Mouse (Mus musculus): ENCODE measurements at regions not wholly inside any gene's neighbourhood (a gene's known extent, or its start where the extent isn't known, plus 50 kb on each side); places are given as distances from the start of the nearest gene placed in this dataset.

DNA sequence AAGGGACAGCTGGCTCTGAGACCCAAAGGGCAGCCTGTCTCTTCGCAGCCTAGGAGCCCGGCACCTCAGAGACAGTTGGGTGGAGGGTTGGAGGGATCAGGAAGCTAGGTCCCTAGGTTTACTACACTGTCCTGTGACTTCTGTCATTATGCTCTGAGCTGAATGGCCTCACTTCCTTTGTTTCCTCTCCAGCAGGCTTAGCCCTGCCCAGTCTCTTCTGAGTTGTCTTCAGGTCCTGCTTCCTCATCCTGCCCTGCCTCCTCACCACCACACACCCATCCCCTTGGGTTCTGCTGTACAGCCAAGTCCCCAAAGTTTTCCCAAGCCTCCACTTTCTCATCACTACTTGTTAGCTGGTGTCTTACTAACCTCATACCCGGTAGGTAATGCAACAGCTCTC, 122.7 kb upstream of the Ccdc122 start:
- ATAC-seq (ENCODE audit: insufficient number of reproducible peaks, insufficient read depth, low FRiP score, low TSS enrichment): no peak
- Histone ChIP-seq H3K4me2 (replicated peaks) (no peak overlapping the region), H3K9ac (no peak overlapping the region), H3K4me3 (no peak overlapping the region), H3K36me3 (no peaks in the 10 kb centered on the region), H3K27ac (no peak overlapping the region), H3K9me3 (no peaks in the 10 kb centered on the region), H3K27me3 (no peaks in the 10 kb centered on the region), H3K4me1 (peaks cover 7% of the 10 kb centered on the region; the same call in 1 of the 2 replicates)
- 88% methylated on average over 3 of the region's 3 CpGs for WGBS

DNA sequence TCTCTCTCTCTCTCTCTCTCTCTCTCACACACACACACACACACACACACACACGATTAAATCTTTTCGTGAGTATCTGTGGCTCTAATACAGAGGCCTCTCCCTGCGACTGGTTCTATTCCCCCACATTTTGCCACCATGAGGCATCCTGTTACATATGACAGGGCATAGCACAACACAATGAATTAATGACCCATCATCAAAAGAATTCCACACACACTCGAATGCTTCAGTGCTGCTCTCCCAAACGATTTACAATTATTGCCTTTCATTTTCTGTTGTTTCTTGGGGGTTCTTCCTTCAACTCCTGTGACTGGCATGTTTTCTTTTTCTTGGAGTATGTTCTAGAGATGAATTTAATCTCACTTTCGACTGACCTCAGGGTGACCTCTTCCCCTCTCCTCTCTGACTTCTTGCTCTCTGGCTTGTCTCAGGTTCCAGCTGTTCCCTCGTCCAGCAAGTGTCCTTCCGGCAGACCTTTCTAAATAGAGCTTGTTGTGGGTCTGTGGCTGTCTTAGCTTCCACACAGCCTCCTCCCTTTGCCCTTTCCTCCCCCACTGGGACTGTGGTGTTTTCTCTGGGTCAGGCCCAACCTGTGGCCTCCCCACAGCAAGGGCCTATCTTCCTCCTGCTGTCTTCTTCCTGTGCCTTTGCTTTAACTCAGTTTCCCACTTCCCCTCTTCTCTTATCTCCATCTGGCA, 124.1 kb upstream of the Ccdc122 start:
- H3K27ac ChIP-seq: no peak overlapping the region
- no peaks in the 10 kb centered on the region for H3K36me3 ChIP-seq
- H3K9me3 ChIP-seq: no peaks in the 10 kb centered on the region
- no peak overlapping the region for H3K4me2 ChIP-seq (replicated peaks)
- ATAC-seq (ENCODE audit: insufficient number of reproducible peaks, insufficient read depth, low FRiP score, low TSS enrichment): no peak
- WGBS: 18% methylated on average over 8 of the region's 8 CpGs
- H3K4me1 ChIP-seq: peaks cover 13% of the 10 kb centered on the region; the same call in 1 of the 2 replicates
- no peaks in the 10 kb centered on the region for H3K27me3 ChIP-seq
- H3K9ac ChIP-seq: no peak overlapping the region
- H3K4me3 ChIP-seq: no peak overlapping the region

DNA sequence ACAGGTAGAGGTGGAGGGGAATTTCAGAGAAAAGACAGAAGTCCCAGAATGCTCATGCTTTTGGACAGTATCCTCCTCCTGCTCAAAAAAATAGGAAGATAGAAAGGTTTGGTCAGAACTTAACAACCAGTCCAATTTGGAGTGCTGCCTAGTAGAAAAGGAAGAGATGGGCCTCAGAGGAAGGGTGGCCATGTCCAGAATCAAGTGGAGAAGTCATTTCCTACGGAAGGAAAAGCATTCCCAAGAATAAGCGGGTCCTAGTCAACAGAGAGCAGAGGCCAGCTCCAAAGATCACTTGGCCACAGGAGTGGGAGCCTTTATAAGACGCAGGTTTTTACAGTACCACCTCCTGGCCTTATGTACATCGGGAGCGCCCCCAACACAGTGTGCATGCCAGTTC, 125.3 kb upstream of the Ccdc122 start:
- no peaks in the 10 kb centered on the region for H3K9me3 ChIP-seq
- no peak overlapping the region for H3K27ac ChIP-seq
- H3K9ac ChIP-seq: no peak overlapping the region
- no peak overlapping the region for H3K4me3 ChIP-seq
- no peaks in the 10 kb centered on the region for H3K27me3 ChIP-seq
- no peaks in the 10 kb centered on the region for H3K36me3 ChIP-seq
- ATAC-seq (ENCODE audit: insufficient number of reproducible peaks, insufficient read depth, low FRiP score, low TSS enrichment): no peak
- 88% methylated on average over 5 of the region's 5 CpGs for WGBS
- peaks cover 13% of the 10 kb centered on the region; the same call in 1 of the 2 replicates for H3K4me1 ChIP-seq
- no peak overlapping the region for H3K4me2 ChIP-seq (replicated peaks)

DNA sequence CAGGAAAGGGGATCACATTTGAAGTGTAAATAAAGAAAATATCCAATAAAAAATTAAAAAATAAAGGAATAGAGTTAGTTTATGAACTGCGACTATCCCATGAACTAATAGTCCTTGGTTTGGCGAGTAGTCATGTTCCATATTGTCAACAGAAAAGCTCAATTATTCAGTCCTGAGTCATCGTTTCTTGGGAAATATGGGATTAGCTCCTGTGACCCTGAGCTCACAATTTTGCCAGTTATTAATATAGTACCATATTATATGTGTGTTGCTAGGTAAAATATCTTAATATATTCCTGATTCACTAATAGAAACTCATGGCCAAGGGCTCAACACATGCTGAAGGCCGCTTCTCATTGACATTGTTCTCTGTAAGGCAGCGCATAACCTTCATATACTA, 126.4 kb upstream of the Ccdc122 start:
- no peaks in the 10 kb centered on the region for H3K27me3 ChIP-seq
- H3K4me3 ChIP-seq: no peak overlapping the region
- WGBS: 85% methylated on average over 5 of the region's 5 CpGs
- H3K36me3 ChIP-seq: no peaks in the 10 kb centered on the region
- H3K9ac ChIP-seq: no peak overlapping the region
- ATAC-seq (ENCODE audit: insufficient number of reproducible peaks, insufficient read depth, low FRiP score, low TSS enrichment): no peak
- H3K9me3 ChIP-seq: no peaks in the 10 kb centered on the region
- no peak overlapping the region for H3K4me2 ChIP-seq (replicated peaks)
- H3K27ac ChIP-seq: no peak overlapping the region
- H3K4me1 ChIP-seq: peaks cover 13% of the 10 kb centered on the region; the same call in 1 of the 2 replicates

DNA sequence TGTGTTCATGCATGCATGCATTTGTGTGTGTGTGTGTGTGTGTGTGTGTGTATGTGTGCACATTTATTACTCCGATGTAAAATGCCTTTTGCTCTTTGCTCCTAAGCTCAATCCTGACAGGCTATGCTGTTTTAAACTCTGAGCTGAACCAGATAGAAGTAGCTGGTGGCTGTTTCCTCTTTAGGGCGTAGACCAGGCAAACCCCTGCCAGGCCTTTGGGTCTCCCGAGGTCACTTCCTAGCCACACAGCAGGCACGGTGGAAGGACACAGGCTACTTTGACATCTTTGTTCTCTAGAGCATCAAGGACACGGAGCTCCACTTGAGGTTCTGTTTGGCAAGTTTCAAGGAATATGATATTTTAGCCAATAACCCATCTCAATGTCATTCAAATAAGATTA, 128.6 kb upstream of the Ccdc122 start:
- Histone ChIP-seq H3K27ac (0 out of 2 replicates have a peak overlapping the region, but pooled peaks have one; percentile 17), H3K36me3 (no peaks in the 10 kb centered on the region), H3K9ac (no peak overlapping the region), H3K4me1 (peaks cover 13% of the 10 kb centered on the region; the same call in 1 of the 2 replicates), H3K4me2 (replicated peaks) (no peak overlapping the region), H3K27me3 (no peaks in the 10 kb centered on the region), H3K9me3 (no peaks in the 10 kb centered on the region), H3K4me3 (no peak overlapping the region)
- WGBS: 46% methylated on average over 5 of the region's 5 CpGs
- no peak for ATAC-seq (ENCODE audit: insufficient number of reproducible peaks, insufficient read depth, low FRiP score, low TSS enrichment)

DNA sequence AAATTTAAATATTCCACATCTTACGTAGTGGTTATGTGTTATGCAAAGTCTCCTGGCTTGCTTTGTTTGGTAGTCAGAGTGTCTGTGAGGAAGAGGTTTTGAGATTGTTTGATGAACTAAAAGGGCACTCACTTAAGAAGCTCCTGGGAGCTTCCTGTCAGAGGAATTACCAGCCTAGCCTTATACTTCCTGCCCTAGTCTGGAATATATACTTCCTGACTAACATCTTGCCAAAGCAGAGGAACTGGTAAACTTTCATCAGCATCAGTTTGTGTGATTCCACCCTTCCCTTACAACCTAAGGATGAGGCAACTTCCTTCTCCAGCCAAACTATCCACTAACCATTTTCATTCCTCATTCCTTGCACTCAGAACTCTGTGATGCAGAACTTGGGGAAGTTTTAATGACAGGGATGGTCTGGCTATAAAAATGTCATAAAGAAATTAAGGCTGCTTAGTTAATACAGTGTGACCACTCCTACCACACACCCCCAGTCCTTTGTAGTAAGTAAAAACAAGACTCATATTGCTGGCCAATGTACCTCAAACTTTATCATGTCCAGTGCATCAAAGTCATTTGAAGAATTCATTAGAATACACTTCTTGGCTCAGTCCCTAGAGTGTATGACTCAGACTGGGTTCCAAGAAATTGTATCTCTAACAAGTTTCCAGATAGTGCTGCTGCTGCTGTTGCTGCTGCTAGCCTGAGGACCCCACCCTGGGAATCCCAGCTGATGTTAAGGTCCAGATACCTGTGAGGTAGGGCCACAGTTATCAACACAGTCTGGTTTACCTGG, 133.4 kb upstream of the Ccdc122 start:
- ATAC-seq (ENCODE audit: insufficient number of reproducible peaks, insufficient read depth, low FRiP score, low TSS enrichment): no peak
- Histone ChIP-seq H3K4me3 (no peak overlapping the region), H3K9me3 (no peaks in the 10 kb centered on the region), H3K27me3 (no peaks in the 10 kb centered on the region), H3K36me3 (no peaks in the 10 kb centered on the region), H3K9ac (no peak overlapping the region), H3K27ac (no peak overlapping the region), H3K4me2 (replicated peaks) (no peak overlapping the region), H3K4me1 (0 out of 2 replicates have a peak, but pooled peaks cover 4% of the 10 kb centered on the region)
- WGBS: 82% methylated on average over 1 of the region's 1 CpGs

DNA sequence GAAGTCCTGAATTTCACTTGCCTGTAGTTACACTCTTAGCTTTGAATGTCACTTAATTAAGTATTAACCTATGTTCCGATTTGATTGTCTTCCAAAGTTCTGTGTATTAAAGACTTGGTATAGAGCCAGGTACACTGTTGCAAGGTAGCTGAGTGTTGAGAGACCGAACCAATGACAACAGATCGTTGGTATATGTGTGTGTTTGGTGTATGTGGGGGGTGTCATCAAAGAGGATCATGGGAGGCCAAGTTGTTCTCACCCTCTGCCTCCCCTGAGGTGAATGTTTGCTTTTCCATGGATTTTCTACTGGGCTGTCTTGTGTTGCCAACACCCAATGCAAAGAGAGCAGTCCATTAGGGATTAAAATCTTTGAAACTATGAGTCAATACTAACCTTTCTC, 135.1 kb upstream of the Ccdc122 start:
- WGBS: 87% methylated on average over 3 of the region's 3 CpGs
- Histone ChIP-seq H3K27ac (no peak overlapping the region), H3K27me3 (no peaks in the 10 kb centered on the region), H3K9me3 (no peaks in the 10 kb centered on the region), H3K4me3 (no peak overlapping the region), H3K4me1 (no peaks in the 10 kb centered on the region), H3K36me3 (no peaks in the 10 kb centered on the region), H3K4me2 (replicated peaks) (no peak overlapping the region), H3K9ac (no peak overlapping the region)
- no peak for ATAC-seq (ENCODE audit: insufficient number of reproducible peaks, insufficient read depth, low FRiP score, low TSS enrichment)

DNA sequence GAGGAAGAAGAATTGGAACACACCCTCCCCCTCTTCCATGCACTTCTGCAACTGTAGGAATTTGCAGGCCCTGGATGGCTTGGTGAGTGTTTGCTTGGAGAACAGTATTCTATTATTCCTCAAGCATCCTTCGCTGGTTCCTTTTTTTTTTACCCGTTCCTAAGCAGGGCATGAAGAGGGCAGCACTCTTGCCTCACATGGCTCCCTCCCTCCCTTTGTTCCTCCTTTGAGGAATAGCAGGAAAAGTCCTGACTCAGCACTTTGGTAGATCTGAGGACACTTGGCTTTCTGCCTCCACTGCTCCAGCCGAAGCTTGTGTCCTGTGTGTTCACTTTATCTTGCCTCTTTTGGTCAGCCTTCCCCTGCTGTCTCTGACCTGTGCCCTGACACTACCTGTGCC, 137.2 kb upstream of the Ccdc122 start:
- Histone ChIP-seq H3K36me3 (no peaks in the 10 kb centered on the region), H3K9me3 (no peaks in the 10 kb centered on the region), H3K27me3 (no peaks in the 10 kb centered on the region), H3K9ac (no peak overlapping the region), H3K4me2 (replicated peaks) (no peak overlapping the region), H3K27ac (no peak overlapping the region), H3K4me1 (no peaks in the 10 kb centered on the region), H3K4me3 (no peak overlapping the region)
- ATAC-seq (ENCODE audit: insufficient number of reproducible peaks, insufficient read depth, low FRiP score, low TSS enrichment): no peak
- WGBS: 9% methylated on average over 3 of the region's 3 CpGs

DNA sequence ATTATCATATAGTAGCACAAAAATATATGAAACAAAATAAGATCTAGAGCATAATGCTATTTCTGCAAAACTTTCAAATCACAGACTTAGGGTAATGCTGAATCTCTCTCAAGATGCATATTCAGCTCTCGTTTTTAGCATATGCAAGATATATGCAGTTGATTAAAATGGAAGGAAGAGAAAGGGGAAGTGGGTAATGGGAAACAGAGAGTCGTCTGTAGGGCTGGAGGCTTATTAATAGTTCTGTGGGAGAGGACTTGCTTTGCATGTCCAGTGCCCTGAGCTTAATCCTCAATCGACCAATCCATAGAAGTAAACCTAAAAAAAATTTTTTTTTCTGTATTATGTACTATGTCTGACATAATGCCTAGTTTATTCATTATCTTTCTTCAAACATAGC, 148.9 kb upstream of the Ccdc122 start:
- H3K27me3 ChIP-seq: no peaks in the 10 kb centered on the region
- WGBS: 43% methylated on average over 3 of the region's 3 CpGs
- no peaks in the 10 kb centered on the region for H3K9me3 ChIP-seq
- no peak overlapping the region for H3K4me2 ChIP-seq (replicated peaks)
- no peak for ATAC-seq (ENCODE audit: insufficient number of reproducible peaks, insufficient read depth, low FRiP score, low TSS enrichment)
- H3K27ac ChIP-seq: no peak overlapping the region
- H3K36me3 ChIP-seq: no peaks in the 10 kb centered on the region
- no peak overlapping the region for H3K9ac ChIP-seq
- no peak overlapping the region for H3K4me3 ChIP-seq
- peaks cover 10% of the 10 kb centered on the region for H3K4me1 ChIP-seq

DNA sequence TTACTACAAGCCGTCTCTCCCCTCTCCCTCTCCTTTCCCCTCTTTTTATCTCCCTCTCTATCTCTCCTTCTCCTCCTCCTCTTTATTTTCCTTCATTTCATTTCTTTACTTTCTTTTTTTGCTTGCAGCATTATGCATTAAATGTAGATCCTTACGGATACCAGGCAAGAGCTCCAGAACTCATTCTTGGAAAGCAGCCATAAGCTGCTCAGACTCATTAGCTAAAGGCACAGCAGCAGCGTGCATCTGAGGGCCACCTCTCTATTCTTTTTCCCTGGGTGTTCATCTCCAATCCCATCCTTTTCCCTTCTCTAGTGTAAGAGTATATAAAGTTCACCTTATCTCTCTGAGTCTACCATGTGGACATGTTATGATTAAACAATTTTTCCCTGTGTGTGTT, 149.4 kb upstream of the Ccdc122 start:
- WGBS: 61% methylated on average over 3 of the region's 3 CpGs

DNA sequence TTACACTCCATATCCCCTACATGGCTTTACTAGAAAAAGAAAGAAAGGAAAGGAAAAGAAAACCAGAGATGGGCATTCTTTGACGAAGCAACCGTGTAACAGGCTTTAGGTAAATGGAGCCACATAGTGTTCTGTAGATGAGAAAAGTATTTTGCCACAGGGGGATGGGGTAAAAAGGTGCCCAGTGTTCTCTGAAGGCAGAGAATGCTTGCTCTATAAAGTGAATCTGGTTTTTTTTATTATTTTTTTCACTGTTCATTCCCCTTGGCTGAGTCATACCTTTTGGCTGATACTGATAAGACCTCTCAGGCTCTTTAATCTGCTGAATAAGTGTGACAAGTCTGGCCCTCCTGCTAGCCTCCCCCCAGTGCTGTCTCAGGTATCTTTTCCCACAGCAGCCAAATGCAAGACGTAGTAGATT, 153.3 kb upstream of the Ccdc122 start:
- Histone ChIP-seq H3K4me3 (no peak overlapping the region), H3K4me2 (replicated peaks) (no peak overlapping the region), H3K9me3 (no peaks in the 10 kb centered on the region), H3K9ac (no peak overlapping the region), H3K36me3 (no peaks in the 10 kb centered on the region), H3K27ac (peak overlapping the region; percentile 32), H3K27me3 (no peaks in the 10 kb centered on the region), H3K4me1 (peaks cover 15% of the 10 kb centered on the region)
- peak; percentile 56; the same call in 1 of the 2 replicates for ATAC-seq (ENCODE audit: insufficient number of reproducible peaks, insufficient read depth, low FRiP score, low TSS enrichment)
- 23% methylated on average over 3 of the region's 3 CpGs for WGBS

More for the DNA sequence above, 149.4 kb upstream of the Ccdc122 start:
- Histone ChIP-seq H3K9me3 (no peaks in the 10 kb centered on the region), H3K27me3 (no peaks in the 10 kb centered on the region), H3K27ac (no peak overlapping the region), H3K4me1 (peaks cover 15% of the 10 kb centered on the region), H3K4me2 (replicated peaks) (no peak overlapping the region), H3K4me3 (no peak overlapping the region), H3K36me3 (no peaks in the 10 kb centered on the region), H3K9ac (no peak overlapping the region)
- no peak for ATAC-seq (ENCODE audit: insufficient number of reproducible peaks, insufficient read depth, low FRiP score, low TSS enrichment)

DNA sequence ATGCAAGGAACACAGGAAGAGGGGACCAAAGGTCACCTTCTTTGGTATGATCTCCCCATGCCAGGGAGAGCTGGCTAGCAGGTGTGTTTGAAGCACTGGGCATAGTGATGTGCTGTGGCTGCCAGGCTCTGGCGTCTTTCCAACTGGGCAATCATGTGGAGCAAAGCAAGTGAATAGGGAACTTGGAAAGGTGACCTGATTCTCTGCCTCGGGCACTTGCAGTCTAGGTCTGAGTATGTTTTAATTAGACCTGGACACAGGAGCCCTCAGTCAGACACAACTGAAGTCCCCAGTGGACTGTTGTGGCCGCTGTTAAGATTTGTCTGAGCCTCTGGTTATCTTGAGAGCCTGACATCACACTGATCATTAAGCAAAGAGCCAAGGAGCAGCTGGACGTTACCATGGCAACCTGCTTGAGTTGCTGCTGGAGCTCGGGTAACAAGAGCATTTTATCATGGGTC, 153.8 kb upstream of the Ccdc122 start:
- Histone ChIP-seq H3K9ac (no peak overlapping the region), H3K36me3 (no peaks in the 10 kb centered on the region), H3K27ac (peak overlapping the region; percentile 51; the same call in 1 of the 2 replicates), H3K4me2 (replicated peaks) (peak overlapping the region; percentile 18; the same call in 1 of the 2 replicates), H3K9me3 (no peaks in the 10 kb centered on the region), H3K27me3 (no peaks in the 10 kb centered on the region), H3K4me1 (peaks cover 15% of the 10 kb centered on the region), H3K4me3 (no peak overlapping the region)
- peak; percentile 41; the same call in 1 of the 2 replicates for ATAC-seq (ENCODE audit: insufficient number of reproducible peaks, insufficient read depth, low FRiP score, low TSS enrichment)
- WGBS: 10% methylated on average over 5 of the region's 5 CpGs

Data from embryonic facial prominence, embryonic 12.5 days (tissue).